Mouse (Mus musculus): ENCODE data around the gene Ddx41. TPM values are rescaled to one million over a fixed set of nuclear protein-coding genes. Genes with fewer than 3 reads are reported as not detected.
A peak's percentile ranks its signal among the peaks of the same experiment; 100 is the strongest.

The Ddx41 gene
- polyA plus RNA-seq, 1 experiment from 2014 or later = 62.9 TPM

- Histone ChIP-seq H3K9ac (ENCODE audit: low read depth, low read length) (no peak overlapping the region), H3K27ac (ENCODE audit: low read depth, low read length) (no peak overlapping the region), H3K27me3 (replicated peaks; ENCODE audit: control insufficient read depth, insufficient read depth, low read length) (peaks cover 1% of the 10 kb centered on the region; the same call in 1 of the 2 replicates), H3K4me2 (no peak overlapping the region), H3K4me3 (ENCODE audit: low read depth, low read length) (no peak overlapping the region), H3K9me3 (ENCODE audit: control insufficient read depth, low read length) (no peaks in the 10 kb centered on the region), H3K36me3 (ENCODE audit: control insufficient read depth, insufficient read depth, low read length) (no peaks in the 10 kb centered on the region), H3K4me1 (replicated peaks; ENCODE audit: control insufficient read depth, insufficient read depth, low read length) (peaks cover 3% of the 10 kb centered on the region; the same call in 1 of the 2 replicates)
- no peak for ATAC-seq (replicated peaks; ENCODE audit: low FRiP score)
- DNase-seq (ENCODE audit: low spot score) = no peak
- 66% methylated on average over 4 of the region's 4 CpGs for WGBS
Measured at GRCm38 (mm10) chr13:55519606-55520005, 16.9 kb downstream of the Ddx41 start.

DNA sequence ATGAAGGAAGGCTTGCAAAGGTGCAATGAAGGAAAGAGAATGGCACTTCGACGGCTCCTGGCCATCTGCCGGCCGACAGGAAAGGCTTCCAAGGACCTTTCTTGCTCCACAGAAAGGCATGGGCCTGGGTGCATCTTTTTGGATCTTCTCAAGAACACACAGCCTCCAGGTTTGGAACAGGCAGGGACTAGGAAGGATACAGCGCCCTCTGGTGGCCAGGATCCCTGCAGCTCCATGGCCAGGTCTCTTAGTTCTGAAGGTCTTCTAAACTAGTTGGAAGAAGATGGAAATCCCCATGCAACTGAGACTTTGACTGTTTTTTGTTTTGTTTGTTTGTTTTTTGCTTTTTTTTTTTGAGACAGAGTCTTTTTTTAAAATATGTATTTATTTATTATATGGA, 19.5 kb downstream of the Ddx41 start:
- no peaks in the 10 kb centered on the region for H3K9me3 ChIP-seq (ENCODE audit: control insufficient read depth, low read length)
- H3K36me3 ChIP-seq (ENCODE audit: control insufficient read depth, insufficient read depth, low read length) = no peaks in the 10 kb centered on the region
- H3K4me1 ChIP-seq (replicated peaks; ENCODE audit: control insufficient read depth, insufficient read depth, low read length) = peaks cover 7% of the 10 kb centered on the region
- no peak overlapping the region for H3K4me3 ChIP-seq (ENCODE audit: low read depth, low read length)
- DNase-seq (ENCODE audit: low spot score) (peak; percentile 85), ATAC-seq (replicated peaks; ENCODE audit: low FRiP score) (no peak)
- H3K27me3 ChIP-seq (replicated peaks; ENCODE audit: control insufficient read depth, insufficient read depth, low read length) = peaks cover 4% of the 10 kb centered on the region; the same call in 1 of the 2 replicates
- no peak overlapping the region for H3K27ac ChIP-seq (ENCODE audit: low read depth, low read length)
- WGBS = 5% methylated on average over 5 of the region's 5 CpGs
- no peak overlapping the region for H3K4me2 ChIP-seq
- no peak overlapping the region for H3K9ac ChIP-seq (ENCODE audit: low read depth, low read length)

DNA sequence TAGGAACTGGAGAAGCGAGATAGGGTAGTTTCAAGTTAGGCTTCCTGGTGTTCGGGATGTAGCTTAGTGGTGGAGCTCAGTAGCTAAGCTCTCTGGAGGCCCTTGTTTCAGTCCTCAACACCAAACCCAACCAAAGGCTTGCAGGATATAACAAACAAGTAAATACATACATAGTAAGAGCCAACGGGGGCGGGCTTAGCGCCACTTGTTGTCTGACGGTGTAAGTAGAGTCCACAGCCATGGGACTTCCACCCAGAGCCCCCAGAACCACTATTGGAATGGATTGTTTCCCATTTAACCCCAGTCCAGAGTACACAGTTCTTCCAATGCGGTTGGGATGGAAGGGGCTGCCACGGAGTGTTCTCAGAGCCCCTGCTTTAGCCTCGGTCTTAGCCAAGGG, 22.6 kb downstream of the Ddx41 start:
- Histone ChIP-seq H3K36me3 (ENCODE audit: control insufficient read depth, insufficient read depth, low read length) (peaks cover 2% of the 10 kb centered on the region; the same call in 1 of the 2 replicates), H3K4me2 (peak overlapping the region; percentile 97), H3K27ac (ENCODE audit: low read depth, low read length) (no peak overlapping the region), H3K9me3 (ENCODE audit: control insufficient read depth, low read length) (no peaks in the 10 kb centered on the region), H3K9ac (ENCODE audit: low read depth, low read length) (no peak overlapping the region), H3K27me3 (replicated peaks; ENCODE audit: control insufficient read depth, insufficient read depth, low read length) (peaks cover 4% of the 10 kb centered on the region; the same call in 1 of the 2 replicates), H3K4me1 (replicated peaks; ENCODE audit: control insufficient read depth, insufficient read depth, low read length) (peaks cover 29% of the 10 kb centered on the region), H3K4me3 (ENCODE audit: low read depth, low read length) (peak overlapping the region; percentile 72)
- no peak for DNase-seq (ENCODE audit: low spot score)
- no peak for ATAC-seq (replicated peaks; ENCODE audit: low FRiP score)
- 29% methylated on average over 9 of the region's 9 CpGs for WGBS

DNA sequence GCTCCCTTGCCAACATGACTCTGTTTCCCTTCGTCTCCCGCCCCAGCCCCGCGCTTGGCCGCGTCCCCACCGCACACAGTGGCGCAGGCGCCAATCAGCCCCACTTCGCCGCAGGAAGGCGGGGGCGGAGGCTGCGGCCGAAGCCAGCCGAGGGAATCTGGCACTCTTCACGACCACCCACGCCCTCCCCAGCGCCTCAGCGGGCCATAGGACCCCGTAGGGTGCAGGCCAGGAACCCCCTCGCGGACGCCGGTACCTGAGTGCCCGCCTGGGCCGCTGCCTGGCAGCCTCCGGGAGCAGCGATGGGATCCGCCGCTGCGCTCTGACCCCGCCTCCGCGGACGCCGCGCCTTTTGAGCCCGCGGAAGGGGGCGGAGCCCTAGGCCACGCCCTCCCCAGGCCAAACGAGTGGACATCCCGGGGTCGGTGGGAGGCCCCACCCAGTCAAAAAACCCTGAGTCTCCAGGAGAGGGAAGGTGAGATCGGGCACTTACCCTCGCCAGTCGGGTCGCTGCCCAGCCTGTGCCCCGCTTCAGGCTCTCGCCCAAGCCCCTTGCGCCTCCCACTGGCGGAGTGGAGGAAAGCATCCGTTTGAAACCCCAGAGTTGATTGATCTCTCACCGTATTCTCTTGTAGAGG, 23.2 kb downstream of the Ddx41 start, which contains the start of gene Pdlim7:
Pdlim7 (minus strand) TSS at position 566 of the 638 bp plus-strand sequence.
- ATAC-seq (replicated peaks; ENCODE audit: low FRiP score) = peak; percentile 71
- Histone ChIP-seq H3K4me3 (ENCODE audit: low read depth, low read length) (peak within 1 kb of the TSS; percentile 72), H3K9me3 (ENCODE audit: control insufficient read depth, low read length) (no peaks in the 10 kb centered on the region), H3K27ac (ENCODE audit: low read depth, low read length) (peak within 1 kb of the TSS; percentile 44), H3K36me3 (ENCODE audit: control insufficient read depth, insufficient read depth, low read length) (peaks cover 2% of the 10 kb centered on the region; the same call in 1 of the 2 replicates), H3K4me1 (replicated peaks; ENCODE audit: control insufficient read depth, insufficient read depth, low read length) (peaks cover 29% of the 10 kb centered on the region), H3K9ac (ENCODE audit: low read depth, low read length) (peak within 1 kb of the TSS; percentile 71), H3K4me2 (peak within 1 kb of the TSS; percentile 97), H3K27me3 (replicated peaks; ENCODE audit: control insufficient read depth, insufficient read depth, low read length) (peaks cover 4% of the 10 kb centered on the region; the same call in 1 of the 2 replicates)
- under 1% methylated on average over 55 of the region's 55 CpGs for WGBS
- DNase-seq (ENCODE audit: low spot score) = peak; percentile 89

DNA sequence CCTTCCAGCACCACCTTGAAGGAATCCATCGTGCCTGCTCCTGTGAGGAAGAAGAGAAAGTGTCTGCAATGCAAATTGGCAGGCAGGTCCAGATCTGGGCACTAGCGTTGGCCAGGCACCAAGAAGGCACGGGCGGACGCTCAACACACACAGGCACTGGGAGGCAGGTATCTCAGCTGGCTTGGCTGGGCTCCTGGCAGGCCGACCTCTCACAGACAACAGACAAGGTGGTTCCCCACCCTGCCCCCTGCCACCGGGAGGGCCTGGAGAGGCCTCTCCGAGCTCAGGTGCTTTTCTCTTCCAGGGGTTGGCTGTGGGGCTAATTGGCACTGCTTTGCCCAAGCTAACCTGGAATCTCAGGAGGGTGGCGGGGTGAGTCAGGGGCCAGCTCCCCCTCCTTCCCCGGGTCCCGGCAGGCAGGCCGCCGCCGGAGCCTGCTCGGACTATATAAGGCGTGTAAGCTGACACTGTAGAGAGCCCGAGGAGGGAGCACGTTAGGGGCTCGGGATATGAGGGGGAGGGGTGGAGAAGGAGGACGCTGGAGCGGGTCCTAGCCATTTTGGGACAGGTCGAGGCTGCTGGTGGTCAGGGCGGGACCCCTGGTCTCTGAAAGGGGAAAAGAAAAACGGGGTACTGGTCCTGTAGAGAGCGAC, 24.0 kb downstream of the Ddx41 start:
- Histone ChIP-seq H3K9ac (ENCODE audit: low read depth, low read length) (peak overlapping the region; percentile 71), H3K4me3 (ENCODE audit: low read depth, low read length) (peak overlapping the region; percentile 72), H3K9me3 (ENCODE audit: control insufficient read depth, low read length) (no peaks in the 10 kb centered on the region), H3K4me1 (replicated peaks; ENCODE audit: control insufficient read depth, insufficient read depth, low read length) (peaks cover 29% of the 10 kb centered on the region), H3K36me3 (ENCODE audit: control insufficient read depth, insufficient read depth, low read length) (peaks cover 4% of the 10 kb centered on the region; the same call in 1 of the 2 replicates), H3K4me2 (peak overlapping the region; percentile 97), H3K27me3 (replicated peaks; ENCODE audit: control insufficient read depth, insufficient read depth, low read length) (peaks cover 4% of the 10 kb centered on the region; the same call in 1 of the 2 replicates), H3K27ac (ENCODE audit: low read depth, low read length) (peak overlapping the region; percentile 44)
- DNase-seq (ENCODE audit: low spot score) (peak; percentile 72), ATAC-seq (replicated peaks; ENCODE audit: low FRiP score) (peak; percentile 41; the same call in 1 of the 2 replicates)
- 2% methylated on average over 25 of the region's 25 CpGs for WGBS

DNA sequence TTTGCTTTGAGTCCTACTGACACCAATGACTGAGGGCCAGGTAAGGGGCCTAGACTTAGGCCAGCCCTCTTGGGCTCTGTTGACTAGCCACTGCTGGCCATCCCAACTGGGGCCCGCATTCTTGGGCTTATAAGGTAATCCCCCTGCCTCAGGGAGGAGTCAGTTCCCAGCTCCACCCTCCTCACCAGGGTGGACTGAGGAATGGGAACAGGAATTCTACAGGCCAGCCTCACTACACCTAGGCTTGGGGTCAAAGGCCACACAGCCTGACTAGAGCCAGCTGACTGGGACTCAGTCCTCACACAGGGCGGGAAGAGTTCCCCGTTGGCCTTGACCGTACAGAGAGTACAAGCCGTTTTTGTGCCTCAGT, 25.0 kb downstream of the Ddx41 start:
- ATAC-seq (replicated peaks; ENCODE audit: low FRiP score) = no peak; the same call in 1 of the 2 replicates
- Histone ChIP-seq H3K4me3 (ENCODE audit: low read depth, low read length) (peak overlapping the region; percentile 72), H3K36me3 (ENCODE audit: control insufficient read depth, insufficient read depth, low read length) (peaks cover 12% of the 10 kb centered on the region; the same call in 1 of the 2 replicates), H3K4me2 (peak overlapping the region; percentile 97), H3K4me1 (replicated peaks; ENCODE audit: control insufficient read depth, insufficient read depth, low read length) (peaks cover 29% of the 10 kb centered on the region), H3K9ac (ENCODE audit: low read depth, low read length) (peak overlapping the region; percentile 38), H3K27me3 (replicated peaks; ENCODE audit: control insufficient read depth, insufficient read depth, low read length) (peaks cover 4% of the 10 kb centered on the region; the same call in 1 of the 2 replicates), H3K27ac (ENCODE audit: low read depth, low read length) (peak overlapping the region; percentile 81), H3K9me3 (ENCODE audit: control insufficient read depth, low read length) (no peaks in the 10 kb centered on the region)
- DNase-seq (ENCODE audit: low spot score) = no peak
- WGBS = 29% methylated on average over 5 of the region's 5 CpGs

- Histone ChIP-seq H3K4me2 (peak overlapping the region; percentile 97), H3K9ac (ENCODE audit: low read depth, low read length) (peak overlapping the region; percentile 38), H3K4me3 (ENCODE audit: low read depth, low read length) (peak overlapping the region; percentile 72), H3K27me3 (replicated peaks; ENCODE audit: control insufficient read depth, insufficient read depth, low read length) (peaks cover 4% of the 10 kb centered on the region; the same call in 1 of the 2 replicates), H3K9me3 (ENCODE audit: control insufficient read depth, low read length) (no peaks in the 10 kb centered on the region), H3K4me1 (replicated peaks; ENCODE audit: control insufficient read depth, insufficient read depth, low read length) (peaks cover 29% of the 10 kb centered on the region), H3K27ac (ENCODE audit: low read depth, low read length) (peak overlapping the region; percentile 81), H3K36me3 (ENCODE audit: control insufficient read depth, insufficient read depth, low read length) (peaks cover 18% of the 10 kb centered on the region; the same call in 1 of the 2 replicates)
- DNase-seq (ENCODE audit: low spot score) (peak; percentile 74), ATAC-seq (replicated peaks; ENCODE audit: low FRiP score) (peak; percentile 54)
- WGBS = 13% methylated on average over 6 of the region's 6 CpGs
Measured at GRCm38 (mm10) chr13:55510668-55511491, 25.6 kb downstream of the Ddx41 start.

- H3K36me3 ChIP-seq (ENCODE audit: control insufficient read depth, insufficient read depth, low read length) = peaks cover 22% of the 10 kb centered on the region; the same call in 1 of the 2 replicates
- DNase-seq (ENCODE audit: low spot score) = no peak
- H3K27ac ChIP-seq (ENCODE audit: low read depth, low read length) = peak overlapping the region; percentile 81
- WGBS = 34% methylated on average over 3 of the region's 3 CpGs
- peaks cover 29% of the 10 kb centered on the region for H3K4me1 ChIP-seq (replicated peaks; ENCODE audit: control insufficient read depth, insufficient read depth, low read length)
- ATAC-seq (replicated peaks; ENCODE audit: low FRiP score) = no peak
- peak overlapping the region; percentile 8; the same call in 1 of the 2 replicates for H3K4me3 ChIP-seq (ENCODE audit: low read depth, low read length)
- peaks cover 4% of the 10 kb centered on the region; the same call in 1 of the 2 replicates for H3K27me3 ChIP-seq (replicated peaks; ENCODE audit: control insufficient read depth, insufficient read depth, low read length)
- no peaks in the 10 kb centered on the region for H3K9me3 ChIP-seq (ENCODE audit: control insufficient read depth, low read length)
- H3K4me2 ChIP-seq = peak overlapping the region; percentile 97
- peak overlapping the region; percentile 38; the same call in 1 of the 2 replicates for H3K9ac ChIP-seq (ENCODE audit: low read depth, low read length)
Measured at GRCm38 (mm10) chr13:55510332-55510667, 26.2 kb downstream of the Ddx41 start.
